Mouse (Mus musculus): Measurements from ENCODE around the gene Lmntd2.

The Lmntd2 gene

DNA sequence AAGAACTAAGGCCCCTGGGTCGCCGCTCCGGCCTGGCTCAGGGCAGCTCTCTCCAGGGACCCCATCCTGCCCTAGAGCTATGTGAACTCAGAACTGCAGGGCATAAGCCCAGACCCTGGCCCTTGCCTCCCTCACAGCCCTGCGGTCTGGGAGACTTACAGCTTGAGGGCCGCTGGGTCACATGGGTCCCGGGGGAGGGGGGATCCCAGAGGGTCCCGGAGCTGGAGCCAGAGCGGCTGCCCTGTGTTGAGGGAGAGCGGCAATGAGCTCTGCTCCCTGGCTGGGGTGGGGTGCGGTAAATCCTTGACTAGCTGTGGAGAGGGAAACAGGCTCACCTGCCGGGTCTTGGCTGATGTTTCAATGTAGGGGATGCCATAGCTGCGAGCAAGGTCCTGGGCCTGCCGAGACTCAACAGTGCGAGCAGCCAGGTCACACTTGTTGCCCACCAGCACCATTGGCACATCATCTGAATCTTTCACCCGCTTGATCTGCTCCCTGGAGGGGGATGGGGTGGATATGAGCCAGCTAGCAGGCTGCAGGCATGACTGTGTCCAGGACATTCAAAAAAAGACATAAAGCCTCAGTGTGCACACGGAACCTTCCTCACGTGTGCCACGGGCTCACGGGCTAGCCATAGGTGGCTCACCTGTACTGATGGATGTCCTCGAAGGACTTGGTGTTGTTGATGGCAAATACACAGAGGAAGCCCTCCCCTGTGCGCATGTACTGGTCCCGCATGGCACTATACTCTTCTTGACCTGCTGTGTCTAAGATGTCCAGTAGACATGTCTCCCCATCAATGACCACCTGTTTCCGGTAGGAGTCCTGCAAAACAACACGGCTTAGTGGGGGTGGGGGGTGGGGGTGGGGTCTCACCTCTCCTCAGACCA, 21.8 kb downstream of the Lmntd2 start:
- intact Hi-C loops (cut with DNase I) = no loop called here

DNA sequence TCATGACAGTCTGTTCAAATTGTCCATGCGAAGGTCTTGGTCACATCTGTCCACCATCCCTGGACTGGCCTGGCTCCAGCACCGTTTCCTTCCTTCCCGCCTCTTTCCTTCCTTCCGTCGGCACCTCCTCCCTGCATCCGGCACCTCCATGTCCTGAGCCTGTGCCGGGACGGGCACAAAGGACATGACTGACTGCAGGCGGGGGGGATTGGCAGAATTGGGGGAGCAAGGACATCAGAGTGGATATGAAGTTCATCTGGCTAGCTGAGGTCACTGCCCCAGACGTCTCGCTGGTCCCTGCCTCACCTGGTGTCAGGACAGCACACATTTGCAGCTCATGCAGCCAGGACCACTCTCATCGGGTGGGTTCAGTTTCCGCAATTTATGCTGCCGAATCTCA, 22.8 kb downstream of the Lmntd2 start:
- intact Hi-C loops (cut with DNase I) = no loop called here

DNA sequence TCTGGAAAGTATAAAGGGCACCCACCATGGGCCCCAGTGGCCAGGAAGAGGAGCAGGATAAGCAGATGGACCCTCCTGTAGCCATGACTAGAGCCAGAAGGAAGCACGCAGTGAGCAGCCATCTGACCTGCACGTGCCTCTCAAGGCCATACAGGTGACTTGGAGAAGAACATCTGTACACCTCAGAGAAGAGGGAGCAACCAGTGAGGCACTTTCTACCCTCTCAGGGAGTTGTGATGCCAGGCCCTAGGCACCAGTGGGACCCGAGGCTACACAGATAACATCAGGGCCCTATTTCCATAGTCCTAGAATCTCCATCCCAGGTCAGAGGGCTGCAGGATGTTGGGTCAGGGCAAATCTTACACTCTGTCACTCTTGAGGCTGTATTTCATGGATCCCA, 23.7 kb downstream of the Lmntd2 start:
- intact Hi-C loops (cut with DNase I) = no loop called here

DNA sequence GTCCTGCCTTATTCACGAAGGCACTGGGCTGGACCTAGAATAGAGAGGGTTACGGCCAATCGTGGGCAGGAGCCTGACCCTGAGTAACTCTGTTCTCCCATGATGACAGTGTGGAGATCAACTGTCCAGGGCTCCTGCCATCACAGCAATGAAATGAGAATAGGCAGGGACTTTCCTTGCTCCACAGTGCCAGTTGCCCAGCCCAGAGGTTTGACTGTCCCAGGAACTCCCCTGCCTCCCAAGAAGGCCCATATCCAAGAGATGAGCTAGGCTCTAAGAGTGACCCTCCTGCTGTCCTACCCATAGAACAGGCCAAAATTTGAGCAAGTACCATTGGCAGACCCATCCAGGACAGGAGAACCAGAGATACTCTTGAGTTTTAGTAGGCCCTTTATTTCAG, 25.1 kb downstream of the Lmntd2 start:
- intact Hi-C loops (cut with DNase I) = loop anchor here (10.0 kb wide), 1 partner anchor 344 kb away; the partner anchor contains the start of genes Odf3 and Scgb1c1

DNA sequence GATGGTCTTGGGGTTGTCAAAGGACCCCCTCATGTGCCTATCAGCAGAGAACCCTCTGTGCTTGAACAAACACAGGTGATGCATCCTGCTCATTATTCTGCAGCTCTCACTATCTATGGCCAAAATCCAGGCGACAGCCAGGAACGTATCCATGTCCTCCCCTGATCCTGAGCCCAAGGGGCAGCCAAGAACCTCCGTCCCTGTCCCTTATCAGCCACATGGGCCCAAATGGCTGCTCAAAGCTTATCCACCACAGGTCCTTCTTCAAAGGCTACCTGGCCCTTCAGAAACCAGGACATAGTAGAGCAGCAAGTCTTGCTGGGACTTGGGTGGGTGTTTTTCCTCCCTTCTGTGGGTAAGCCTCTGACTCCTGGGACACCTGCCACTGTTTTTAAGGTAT, 25.7 kb downstream of the Lmntd2 start:
- intact Hi-C loops (cut with DNase I) = loop anchor here (10.0 kb wide), 1 partner anchor 343 kb away; the partner anchor contains the start of genes Odf3 and Scgb1c1

DNA sequence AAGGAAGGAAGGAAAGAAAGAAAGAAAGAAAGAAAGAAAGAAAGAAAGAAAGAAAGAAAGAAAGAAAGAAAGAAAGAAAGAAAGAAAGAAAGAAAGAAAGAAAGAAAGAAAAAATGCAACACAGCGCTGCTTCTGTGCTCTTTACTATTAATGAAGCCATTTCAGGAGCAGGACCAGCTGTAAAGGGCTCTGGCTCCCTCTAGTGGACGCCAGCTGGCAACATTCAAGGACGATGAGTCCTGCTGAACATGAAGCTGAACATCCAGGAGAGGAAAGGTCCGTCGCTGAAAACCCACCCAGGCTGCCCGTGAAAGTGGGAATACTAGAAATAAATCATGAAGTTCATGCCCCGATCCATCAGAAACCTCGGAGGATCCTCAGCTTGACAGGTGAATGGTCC, 37.7 kb downstream of the Lmntd2 start:
- intact Hi-C loops (cut with DNase I) = loop anchor here (2.0 to 5.0 kb wide), 2 partner anchors 34 to 85 kb away; no protein-coding TSS in a partner anchor

DNA sequence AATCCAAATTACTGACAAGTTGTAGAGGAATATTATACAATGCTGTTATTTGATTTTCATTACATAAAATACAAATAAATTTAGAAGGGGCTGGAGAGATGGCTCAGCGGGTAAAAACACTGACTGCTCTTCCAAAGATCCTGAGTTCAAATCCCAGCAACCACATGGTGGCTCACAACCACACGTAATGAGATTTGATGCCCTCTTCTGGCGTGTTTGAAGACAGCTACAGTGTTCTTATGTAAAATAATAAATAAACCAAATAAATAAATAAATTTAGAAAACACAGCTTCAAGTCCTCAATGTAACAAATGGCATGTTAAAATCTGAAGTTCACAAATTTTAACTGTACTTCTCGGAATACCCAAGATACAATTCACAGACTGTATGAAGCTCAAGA, 38.8 kb downstream of the Lmntd2 start:
- intact Hi-C loops (cut with DNase I) = loop anchor here (5.0 kb wide), 1 partner anchor 33 kb away; no protein-coding TSS in a partner anchor

DNA sequence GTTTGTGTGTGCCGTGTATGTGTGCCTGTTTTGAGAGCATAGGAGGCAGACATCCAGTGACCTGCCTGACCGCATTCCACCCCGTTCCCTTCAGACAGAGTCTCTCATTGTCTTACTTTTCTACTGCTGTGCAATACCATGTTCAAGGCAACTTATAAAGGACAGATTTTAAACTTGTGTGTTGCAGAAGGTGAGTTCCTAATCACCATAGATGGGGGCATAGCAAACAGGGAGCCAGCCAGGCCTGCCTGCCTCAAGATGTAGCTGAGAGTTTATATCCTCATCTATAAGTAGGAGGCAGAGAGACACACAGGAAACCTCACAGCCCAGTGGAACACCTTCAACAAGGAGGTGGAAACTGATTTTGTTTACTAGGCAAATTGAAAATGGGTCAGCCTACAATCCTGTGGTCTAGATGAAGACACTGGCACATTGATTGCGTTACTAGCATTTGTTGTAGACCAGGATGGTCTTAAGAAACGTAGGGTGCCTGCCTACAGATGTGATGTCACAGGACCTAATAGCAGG, 40.5 kb downstream of the Lmntd2 start:
- intact Hi-C loops (cut with DNase I) = no loop called here

DNA sequence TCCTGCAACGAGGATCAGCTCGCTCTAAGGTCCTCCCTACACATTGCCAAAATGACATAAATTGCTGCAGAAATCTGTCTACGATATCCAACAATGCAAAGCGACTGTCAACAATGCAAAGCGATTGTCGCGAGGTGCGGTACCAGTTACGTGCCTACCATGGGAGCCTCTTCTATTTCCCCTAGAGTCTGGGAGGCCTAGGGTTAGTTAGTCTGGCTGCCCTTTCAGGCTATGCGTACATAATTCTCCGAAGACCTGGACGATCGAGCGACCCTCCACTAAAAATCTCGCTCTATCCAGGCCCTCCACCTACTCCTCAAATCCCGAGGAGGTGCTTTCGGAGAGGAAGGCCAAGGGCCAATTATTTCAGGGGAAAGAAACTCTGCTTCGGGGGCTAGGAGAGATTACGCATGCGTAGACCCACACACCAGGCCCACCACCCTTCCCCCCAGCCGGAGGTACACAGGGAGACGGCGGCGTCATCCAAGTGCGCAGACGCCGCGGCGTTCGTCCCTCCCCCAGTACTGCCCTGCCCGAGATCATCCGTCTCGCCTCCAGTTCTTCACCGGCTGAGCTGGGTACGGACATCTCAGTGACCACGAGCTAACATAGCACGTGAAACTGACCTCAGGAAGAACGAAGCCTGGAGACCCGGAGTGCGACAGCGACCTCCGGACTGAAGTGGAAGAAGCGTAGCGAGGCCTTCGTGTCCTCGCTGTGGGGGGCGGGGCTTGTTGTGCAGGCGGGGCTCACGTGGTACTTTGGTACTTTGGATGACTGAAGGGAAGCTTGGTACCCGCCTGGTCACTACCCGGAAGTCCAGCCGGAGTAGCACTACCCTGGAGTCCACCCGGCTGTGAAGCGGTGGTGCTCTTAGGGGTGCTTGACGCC, 41.5 kb downstream of the Lmntd2 start, which contains the start of gene Rnh1:
Rnh1 (minus strand) TSS at position 742 of the 891 bp plus-strand sequence.
- intact Hi-C loops (cut with DNase I) = no loop called here

DNA sequence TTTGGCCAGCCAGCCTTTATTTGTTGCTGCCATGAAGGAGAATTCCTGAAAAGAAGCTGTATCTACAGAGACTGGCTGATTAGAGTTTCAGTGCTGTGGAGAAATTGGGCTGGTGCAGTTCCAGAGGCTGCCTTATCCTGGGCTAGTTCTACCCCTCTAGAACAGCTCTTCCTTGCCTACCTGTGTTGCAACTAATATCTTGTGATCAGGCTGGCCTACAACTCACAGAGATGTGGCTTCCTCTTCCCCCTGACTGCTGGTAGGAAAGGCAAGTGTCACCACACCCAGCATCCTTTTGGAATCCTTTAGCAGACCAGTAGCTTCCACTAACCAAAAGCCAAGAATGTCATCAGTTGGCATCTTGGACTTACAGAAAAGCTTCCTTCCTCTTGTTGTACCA, 44.0 kb downstream of the Lmntd2 start:
- intact Hi-C loops (cut with DNase I) = loop anchor here (5.0 to 10.0 kb wide), 2 partner anchors 38 to 225 kb away; partner anchors contain the start of gene Pgghg

DNA sequence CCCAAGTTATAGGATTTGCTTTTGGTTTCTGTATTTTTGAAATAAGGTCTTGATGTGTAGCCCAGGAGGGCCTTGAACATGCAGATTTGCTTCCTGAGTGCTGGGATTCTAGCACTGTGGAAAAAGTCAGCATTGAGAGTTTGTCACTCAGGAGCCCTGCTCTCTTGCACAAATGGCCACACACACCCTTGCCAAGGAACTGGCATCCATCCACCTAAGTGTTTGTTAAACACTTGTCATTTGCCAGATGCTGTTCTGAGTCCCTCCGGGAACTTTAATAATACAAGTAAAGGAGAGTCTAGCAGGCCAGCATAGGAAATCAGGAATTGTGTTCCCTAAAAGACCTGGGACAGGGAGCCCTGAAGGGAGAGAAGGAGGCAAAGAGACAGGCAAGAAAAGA, 44.6 kb downstream of the Lmntd2 start:
- intact Hi-C loops (cut with DNase I) = loop anchor here (5.0 to 10.0 kb wide), 2 partner anchors 37 to 224 kb away; partner anchors contain the start of gene Pgghg

DNA sequence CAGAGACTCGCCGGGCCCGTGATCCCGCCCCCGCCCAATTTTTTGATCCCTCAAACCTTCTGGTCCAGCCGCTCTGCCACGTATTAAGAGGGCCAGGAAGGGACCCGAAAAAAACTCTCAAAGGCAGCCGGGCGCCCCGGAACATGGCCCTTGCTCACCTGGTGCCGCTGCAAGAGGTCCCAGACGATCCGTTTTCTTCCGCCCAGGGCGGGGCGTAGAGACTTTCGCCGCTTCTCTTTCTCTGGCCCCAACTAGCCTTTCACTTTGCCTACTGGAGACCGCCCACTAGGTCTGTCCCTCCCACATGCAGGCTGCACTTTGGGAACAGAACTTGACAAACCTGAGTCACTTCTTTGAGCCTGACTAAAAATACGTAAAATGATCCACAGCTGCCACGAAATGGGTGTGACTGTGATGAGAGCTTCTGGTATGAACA, 45.3 kb downstream of the Lmntd2 start:
- intact Hi-C loops (cut with DNase I) = loop anchor here (5.0 to 10.0 kb wide), 2 partner anchors 36 to 224 kb away; partner anchors contain the start of gene Pgghg

DNA sequence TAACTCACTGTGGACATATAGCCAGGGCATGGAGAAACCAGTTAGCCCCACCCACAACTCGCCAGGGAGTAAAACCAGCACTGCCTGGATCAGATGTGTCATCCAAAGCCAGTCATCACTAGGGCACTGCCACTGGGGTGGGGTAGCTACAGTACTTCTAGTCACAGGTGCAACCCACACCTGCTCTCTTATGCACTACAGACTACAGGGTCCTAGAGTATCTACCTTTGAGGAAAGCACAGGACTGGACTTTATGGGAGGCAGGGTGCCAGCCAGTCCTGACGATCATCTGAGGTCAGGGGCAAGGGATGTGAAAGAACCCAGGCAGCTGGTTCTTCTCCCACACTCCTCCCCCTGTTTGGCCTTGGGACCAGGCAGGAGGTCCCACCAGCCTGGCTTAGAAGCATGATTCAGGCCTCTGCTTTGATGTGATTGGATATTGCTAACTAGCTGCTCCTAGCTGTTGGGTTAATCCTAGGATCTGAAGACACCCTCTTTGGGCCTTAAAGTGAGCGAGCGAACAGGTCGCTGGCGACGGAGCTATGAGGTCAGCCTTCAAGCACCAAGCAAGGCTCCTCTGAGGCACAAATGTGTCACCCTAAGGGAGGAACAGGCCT, 45.9 kb downstream of the Lmntd2 start:
- intact Hi-C loops (cut with DNase I) = loop anchor here (5.0 to 10.0 kb wide), 2 partner anchors 36 to 223 kb away; partner anchors contain the start of gene Pgghg

DNA sequence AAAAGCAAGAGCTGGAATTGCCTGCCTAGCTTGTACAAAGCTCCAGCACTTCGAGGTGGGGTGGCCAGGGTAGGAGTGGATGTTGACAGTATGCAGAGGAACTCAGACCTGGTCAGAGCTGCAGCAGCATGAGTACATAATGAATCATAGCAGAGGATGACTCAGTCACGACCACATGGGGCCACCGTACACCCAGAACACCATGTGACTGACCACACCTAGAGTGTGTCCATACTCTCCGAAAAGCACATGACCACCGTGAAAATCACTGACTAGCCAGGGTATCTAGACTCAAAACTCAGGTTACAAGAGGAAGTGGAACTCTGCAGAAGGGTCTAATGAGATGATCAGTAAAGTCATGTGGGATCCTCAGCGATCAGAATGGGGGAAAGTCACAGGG, 49.0 kb downstream of the Lmntd2 start:
- intact Hi-C loops (cut with DNase I) = loop anchor here (5.0 to 10.0 kb wide), 2 partner anchors 33 to 220 kb away; partner anchors contain the start of gene Pgghg

DNA sequence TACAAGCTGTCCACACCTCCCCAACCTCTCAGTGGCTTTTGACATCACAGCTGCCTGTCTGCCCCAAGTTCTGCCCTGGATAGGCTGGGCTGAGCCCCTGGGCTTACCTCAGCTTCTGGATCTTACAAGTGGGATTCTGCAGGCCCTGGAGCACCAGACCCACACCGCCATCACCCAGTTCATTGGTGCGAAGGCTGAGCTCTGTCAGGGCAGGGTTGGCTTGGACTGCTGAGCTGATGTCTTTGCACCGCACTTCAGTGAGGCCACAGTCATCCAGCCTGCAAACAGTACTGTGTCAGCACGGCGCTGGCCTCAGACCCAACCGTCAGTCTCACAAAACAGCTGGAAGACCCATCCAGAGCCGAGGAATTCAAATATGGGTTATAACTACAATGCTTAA, 49.5 kb downstream of the Lmntd2 start:
- intact Hi-C loops (cut with DNase I) = loop anchor here (10.0 kb wide), 1 partner anchor 220 kb away; the partner anchor contains the start of gene Pgghg

Small RNA genes lying within 50 kb of the gene (microRNA-seq; reads per million reads assigned to microRNA genes)
- gene Mir210 = 179 to 300 reads per million in 2 experiments
